Mouse (Mus musculus) T-helper 2 cell (primary cell): ENCODE data around the gene Atp11a.

Experiments used
- in situ Hi-C: fragments of 300-600 bp; cut with MboI, MseI; formaldehyde crosslinking; loops from one replicate; pipeline ENCODE4 v1.15.1; 2025; ENCODE audit warnings: high pct_unique_total_duplicates

Atp11a gene

GRCm38 (mm10) chr8:12905599-12906321 lies 148.9 kb downstream of the Atp11a start:
- in situ Hi-C loops, result no loop called here

DNA sequence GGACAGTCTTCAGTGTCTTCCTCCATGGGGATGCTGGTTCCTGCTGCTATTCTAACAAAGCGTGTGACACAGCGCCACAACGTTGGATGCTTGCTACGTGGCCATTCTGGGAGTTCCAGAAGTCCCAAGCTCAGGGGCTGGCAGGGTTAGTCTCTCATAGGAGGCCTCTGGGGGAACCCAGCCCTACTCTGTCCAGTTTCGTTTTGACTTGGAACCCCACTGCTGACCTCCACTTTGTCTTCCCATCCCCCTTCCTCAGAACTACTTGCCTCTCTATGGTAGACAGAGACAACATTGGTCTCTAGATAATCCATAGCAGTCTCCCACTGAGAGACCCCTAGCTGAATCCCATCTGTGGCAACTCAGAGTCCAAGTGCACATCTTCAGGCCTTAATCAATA lies 149.8 kb downstream of the Atp11a start:
- in situ Hi-C loops, result no loop called here

- in situ Hi-C loops, result no loop called here
Measured at GRCm38 (mm10) chr8:12907730-12908129, 150.9 kb downstream of the Atp11a start.

DNA sequence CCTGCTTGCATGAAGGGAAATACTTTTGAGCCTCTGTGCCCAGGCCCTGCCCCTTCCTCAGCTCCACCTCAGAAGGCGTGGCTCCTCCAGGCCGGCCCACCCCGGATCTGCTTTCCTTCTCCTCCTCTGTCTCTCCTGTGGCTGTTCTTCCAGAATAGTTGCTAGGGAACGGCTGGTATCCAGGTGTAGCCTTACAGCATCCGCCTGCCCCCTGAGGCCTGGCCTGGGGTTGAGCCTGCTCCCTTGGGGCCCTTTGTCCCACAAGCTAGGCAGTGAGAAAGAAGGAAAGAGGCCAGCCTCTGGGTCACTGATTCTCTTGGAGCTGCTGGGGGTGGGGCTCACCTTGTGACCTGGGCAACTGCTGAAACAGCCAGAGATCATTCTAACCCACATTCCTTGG lies 155.2 kb downstream of the Atp11a start:
- in situ Hi-C loops, result loop anchor here (10.0 kb wide), 1 partner anchor 527 kb away; no protein-coding TSS in a partner anchor

- in situ Hi-C loops, result loop anchor here (10.0 kb wide), 1 partner anchor 531 kb away; no protein-coding TSS in a partner anchor
Measured at GRCm38 (mm10) chr8:12915187-12916006, 158.6 kb downstream of the Atp11a start.

DNA sequence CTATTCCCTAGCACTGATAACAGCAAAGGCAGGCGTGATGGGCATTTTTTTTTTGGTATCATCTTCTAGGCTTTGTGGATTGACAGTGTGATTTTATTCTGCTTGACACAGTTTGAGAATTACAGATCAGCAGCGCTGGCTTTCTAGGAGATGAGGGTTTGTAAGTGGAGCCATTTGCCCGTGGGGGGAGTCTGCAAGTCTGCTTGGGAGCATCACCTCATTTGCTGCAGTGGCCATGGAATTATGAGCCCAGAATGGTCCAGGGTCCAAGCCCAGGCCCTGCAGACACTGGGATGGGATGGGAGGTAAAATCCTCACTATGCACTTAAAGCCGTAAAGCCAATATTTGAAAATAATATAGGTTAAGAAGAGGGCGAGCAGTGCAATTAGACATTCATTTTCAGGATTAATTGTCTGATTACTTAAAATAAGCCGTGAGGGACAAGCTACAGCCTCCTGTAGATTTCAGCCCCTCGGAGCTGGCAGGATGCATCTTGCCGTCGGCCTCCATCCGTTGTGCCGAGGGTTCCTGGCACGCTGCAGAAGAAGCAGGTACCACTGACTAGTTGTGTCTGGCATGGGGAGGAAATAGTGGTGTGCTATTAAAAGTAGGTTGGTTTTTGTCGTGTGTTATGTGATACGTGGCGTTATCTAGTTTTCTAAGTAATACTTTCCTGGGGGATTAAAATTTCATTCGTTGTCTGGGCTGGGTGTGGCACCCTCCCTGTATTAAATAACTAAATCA lies 159.5 kb downstream of the Atp11a start:
- in situ Hi-C loops, result loop anchor here (10.0 kb wide), 1 partner anchor 532 kb away; no protein-coding TSS in a partner anchor

- in situ Hi-C loops, result loop anchor here (10.0 kb wide), 1 partner anchor 532 kb away; no protein-coding TSS in a partner anchor
Measured at GRCm38 (mm10) chr8:12917029-12917428, 160.2 kb downstream of the Atp11a start.

- in situ Hi-C loops, result loop anchor here (10.0 kb wide), 1 partner anchor 533 kb away; no protein-coding TSS in a partner anchor
Measured at GRCm38 (mm10) chr8:12917831-12918230, 161.0 kb downstream of the Atp11a start.
